Mouse (Mus musculus): Measurements from ENCODE around the gene Ptpa. TPM values are rescaled to one million over a fixed set of nuclear protein-coding genes. Genes with fewer than 3 reads are reported as not detected.

Gene Ptpa
- polyA plus RNA-seq, 1 experiment, result 152 TPM

DNA sequence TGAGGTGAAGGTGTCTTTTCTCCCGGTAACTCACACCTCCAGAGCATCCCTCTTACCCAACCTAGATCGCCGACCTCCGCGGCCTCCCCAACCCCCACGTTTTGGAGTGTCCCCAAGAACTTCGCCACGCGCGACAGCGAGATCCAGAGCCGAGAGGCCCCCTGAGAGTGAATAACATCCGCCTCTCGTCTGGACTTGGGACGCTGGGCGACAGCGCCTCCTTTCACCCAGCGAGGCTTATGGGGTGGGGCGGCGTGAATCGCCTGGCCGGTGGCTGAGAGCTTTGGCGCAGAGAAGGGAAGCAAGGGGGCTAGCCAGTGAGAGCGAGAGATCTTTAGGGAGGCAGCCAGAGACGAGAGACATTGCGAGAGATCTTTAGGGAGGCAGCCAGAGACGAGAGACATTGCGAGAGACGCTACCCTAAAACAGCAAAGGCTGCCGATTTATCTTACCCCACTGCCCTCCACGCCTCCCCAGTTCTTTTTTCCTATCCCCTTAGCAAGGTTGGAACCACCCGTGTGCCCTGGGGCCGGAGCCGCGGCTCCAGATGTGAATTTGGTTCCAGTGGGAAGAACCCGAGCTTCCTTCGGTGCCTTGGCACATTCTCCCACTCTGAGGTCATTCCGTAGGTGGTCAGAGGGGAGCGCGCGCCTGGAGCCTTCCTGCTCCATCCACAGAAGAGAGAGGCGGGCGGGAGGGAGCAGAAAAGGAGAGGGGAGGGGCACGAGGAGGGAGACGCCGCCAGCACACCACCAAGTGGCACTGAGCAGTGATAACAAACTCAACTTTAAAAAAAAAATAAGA is 54.5 kb downstream of the Ptpa start:
- no peak for TF ChIP-seq POLR2A (IDR thresholded peaks at IDR 0.05; ENCODE audit: borderline replicate concordance, extremely low read depth, insufficient read depth, insufficient read length, poor library complexity, severe bottlenecking)
- peak; percentile 15; the same call in 1 of the 2 replicates for TF ChIP-seq CTCF (IDR thresholded peaks at IDR 0.05; ENCODE audit: borderline replicate concordance, extremely low read depth, insufficient read depth, insufficient read length)
- DNase-seq (ENCODE audit: low read depth), result peak; percentile 88

DNA sequence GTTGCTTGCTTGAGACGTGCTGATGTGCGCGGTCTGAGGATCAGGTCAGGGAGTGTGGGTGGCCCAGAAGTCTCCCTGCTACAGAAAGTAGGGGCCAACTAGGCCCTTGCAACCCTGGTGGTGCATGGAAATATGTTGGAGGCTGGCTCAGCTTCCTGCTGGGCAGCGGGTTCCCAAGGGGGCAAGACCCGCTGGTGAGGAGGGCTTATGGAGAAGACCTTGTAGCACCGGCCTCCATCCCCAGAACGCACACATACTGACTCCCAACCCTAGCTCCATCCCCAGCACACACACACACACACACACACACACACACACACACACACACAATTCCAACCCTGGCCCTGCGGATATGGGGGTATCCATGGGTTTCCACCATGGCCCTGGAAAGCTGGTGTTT is 55.2 kb downstream of the Ptpa start:
- DNase-seq (ENCODE audit: low read depth), result peak; percentile 54
- no peak for TF ChIP-seq CTCF (IDR thresholded peaks at IDR 0.05; ENCODE audit: borderline replicate concordance, extremely low read depth, insufficient read depth, insufficient read length)
- no peak for TF ChIP-seq POLR2A (IDR thresholded peaks at IDR 0.05; ENCODE audit: borderline replicate concordance, extremely low read depth, insufficient read depth, insufficient read length, poor library complexity, severe bottlenecking)

DNA sequence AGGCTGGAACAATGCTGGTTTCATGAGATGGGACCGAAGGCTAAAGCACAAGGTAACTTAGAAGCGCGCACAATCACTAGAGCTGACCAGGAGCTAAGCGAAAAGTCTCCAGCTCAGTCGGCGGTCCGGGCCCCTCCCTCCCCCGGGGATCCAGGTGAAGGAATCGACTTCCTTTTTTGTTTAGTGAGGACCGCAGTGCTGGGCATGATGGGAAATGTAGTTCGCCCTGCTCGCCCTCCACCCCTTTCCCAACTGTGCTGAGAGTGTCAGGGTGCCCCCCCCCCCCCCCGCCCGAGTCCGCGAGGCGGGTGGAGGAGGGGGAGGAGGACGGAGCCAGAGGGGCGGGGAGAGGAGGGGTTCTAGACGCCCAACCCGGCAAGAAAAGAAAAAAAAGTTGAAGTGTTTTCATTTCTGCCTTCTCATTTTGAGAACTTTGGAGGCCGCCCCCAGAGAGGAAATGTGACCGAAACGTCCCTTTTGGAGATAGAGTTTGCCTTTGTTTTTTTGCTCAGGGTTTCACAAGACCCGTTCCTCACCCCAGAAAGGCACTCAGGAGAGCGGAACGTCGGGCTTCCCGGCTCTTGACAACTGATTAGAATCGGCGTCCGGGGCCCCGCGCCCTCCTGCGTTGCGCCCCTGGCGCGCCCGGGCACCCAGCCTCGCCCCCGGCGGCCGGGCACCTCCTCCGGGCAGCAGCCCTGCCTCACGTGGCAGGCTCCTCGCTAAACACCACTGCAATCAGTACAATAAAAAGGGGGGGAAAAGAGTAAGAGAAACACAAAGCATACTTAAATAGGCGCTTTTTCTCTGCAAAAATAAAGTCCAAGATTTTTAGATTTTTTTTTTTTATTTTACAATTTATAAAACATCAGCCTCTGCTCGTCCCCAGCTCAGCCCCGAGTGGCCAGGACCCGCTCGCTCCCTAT is 56.2 kb downstream of the Ptpa start:
- DNase-seq (ENCODE audit: low read depth), result peak; percentile 95
- TF ChIP-seq POLR2A (IDR thresholded peaks at IDR 0.05; ENCODE audit: borderline replicate concordance, extremely low read depth, insufficient read depth, insufficient read length, poor library complexity, severe bottlenecking) (no peak), CTCF (IDR thresholded peaks at IDR 0.05; ENCODE audit: borderline replicate concordance, extremely low read depth, insufficient read depth, insufficient read length) (no peak)

DNA sequence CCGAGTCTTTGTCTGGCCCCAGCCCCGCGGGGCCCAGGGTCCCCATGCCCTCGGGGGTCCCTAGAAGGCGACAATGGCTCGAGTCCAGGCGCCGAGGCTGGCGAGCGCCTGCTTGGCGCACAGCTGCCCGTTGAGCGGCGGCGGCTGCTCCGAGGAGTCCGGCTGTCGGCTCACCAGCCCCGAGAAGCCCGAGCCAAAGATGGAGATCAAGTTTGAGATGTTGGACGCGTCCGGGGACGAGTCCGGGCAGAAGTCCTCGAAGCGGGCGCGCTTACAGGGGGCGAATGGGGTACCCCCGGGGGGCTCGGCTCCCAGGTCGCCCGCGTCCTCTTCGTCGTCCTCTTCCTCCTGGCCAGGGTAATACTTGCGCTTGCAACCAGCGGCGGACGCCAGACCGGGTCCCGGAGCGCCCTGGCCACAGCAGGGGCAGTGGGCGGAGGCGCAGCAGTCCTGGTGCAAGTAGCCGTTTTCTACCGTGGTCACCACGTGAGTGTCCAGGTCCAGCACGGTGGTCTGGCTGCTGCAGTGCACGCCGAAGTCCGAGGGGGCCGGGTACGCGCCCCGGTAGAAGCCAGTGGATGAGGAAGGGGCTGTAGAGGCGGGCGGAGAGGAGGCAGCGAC is 57.0 kb downstream of the Ptpa start:
- TF ChIP-seq CTCF (IDR thresholded peaks at IDR 0.05; ENCODE audit: borderline replicate concordance, extremely low read depth, insufficient read depth, insufficient read length) (no peak), POLR2A (IDR thresholded peaks at IDR 0.05; ENCODE audit: borderline replicate concordance, extremely low read depth, insufficient read depth, insufficient read length, poor library complexity, severe bottlenecking) (no peak)
- peak; percentile 55 for DNase-seq (ENCODE audit: low read depth)

DNA sequence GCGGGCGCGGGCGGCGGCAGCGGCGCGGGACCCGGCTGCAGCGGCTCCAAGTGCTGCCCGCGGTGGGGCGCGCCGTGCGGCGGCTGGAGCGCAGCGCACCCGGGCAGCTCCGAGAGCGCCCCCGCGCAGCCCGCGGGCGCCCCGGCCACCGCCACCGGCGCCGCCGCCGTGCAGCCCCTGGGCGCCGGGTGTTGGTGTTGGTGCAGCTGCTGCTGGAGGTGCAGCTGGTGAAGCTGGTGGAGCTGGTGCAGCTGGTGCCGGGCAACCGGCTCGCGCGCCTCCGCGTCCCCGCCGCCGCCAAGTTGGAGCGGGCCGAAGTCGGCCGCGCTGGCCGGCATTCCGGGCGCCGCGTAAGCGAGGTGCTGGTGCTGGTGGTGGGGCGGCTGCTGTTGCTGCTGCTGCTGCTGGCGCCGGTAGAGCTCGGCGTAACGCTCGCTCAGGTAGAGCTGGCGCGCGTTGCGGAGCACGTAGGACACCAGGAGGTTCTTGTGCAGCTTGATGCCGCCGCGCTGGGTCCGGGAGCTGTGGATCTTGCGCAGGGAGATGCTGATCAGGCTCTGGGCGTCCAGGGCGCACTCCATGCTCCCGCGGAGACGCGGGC is 57.7 kb downstream of the Ptpa start:
- no peak for DNase-seq (ENCODE audit: low read depth)
- TF ChIP-seq CTCF (IDR thresholded peaks at IDR 0.05; ENCODE audit: borderline replicate concordance, extremely low read depth, insufficient read depth, insufficient read length) (no peak), POLR2A (IDR thresholded peaks at IDR 0.05; ENCODE audit: borderline replicate concordance, extremely low read depth, insufficient read depth, insufficient read length, poor library complexity, severe bottlenecking) (no peak)

DNA sequence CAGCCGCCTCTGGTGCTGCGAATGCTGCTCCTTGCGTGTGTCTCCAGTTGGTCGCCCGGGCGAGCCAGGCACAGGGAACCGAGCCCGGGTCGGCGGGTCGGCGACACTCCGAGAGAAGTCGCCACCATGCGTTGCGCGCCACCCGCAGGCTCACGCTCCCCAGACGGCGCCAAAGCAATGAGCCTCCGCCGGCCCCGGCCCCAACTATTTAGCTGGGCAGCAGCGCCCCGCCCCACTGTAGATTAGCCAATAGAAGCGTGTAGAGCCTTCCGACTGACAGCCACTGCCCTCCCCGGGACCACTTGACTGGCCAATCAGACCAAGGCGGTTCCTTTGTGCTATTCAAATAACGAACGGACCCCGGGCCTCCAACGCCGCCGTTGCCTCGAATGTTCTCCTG is 58.2 kb downstream of the Ptpa start, which contains the start of gene Ier5l:
Gene Ier5l (minus strand): TSS at position 181 of the 400 bp plus-strand sequence.
- peak; percentile 99 for DNase-seq (ENCODE audit: low read depth)
- TF ChIP-seq POLR2A (IDR thresholded peaks at IDR 0.05; ENCODE audit: borderline replicate concordance, extremely low read depth, insufficient read depth, insufficient read length, poor library complexity, severe bottlenecking), result peak; percentile 98
- no peak for TF ChIP-seq CTCF (IDR thresholded peaks at IDR 0.05; ENCODE audit: borderline replicate concordance, extremely low read depth, insufficient read depth, insufficient read length)

DNA sequence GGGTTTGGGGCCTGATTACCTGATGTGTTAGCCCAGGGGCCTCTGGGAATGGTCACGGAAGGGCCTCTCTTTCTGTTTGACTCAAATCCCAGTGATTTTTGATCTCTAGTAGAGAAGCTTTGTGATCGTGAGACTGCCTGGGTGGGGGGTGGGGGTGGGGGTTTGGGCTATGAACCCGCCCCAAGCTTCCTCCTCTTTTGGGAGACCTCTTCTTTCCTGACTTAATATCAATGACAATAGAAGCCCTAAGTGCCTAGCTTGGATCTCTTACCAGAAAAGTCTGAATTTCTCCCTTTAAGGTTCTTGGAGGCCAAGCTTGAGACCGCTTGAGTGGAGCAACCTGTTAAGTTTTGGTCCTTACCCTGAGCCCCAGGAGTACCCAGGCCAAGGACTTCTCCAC is 58.9 kb downstream of the Ptpa start:
- TF ChIP-seq CTCF (IDR thresholded peaks at IDR 0.05; ENCODE audit: borderline replicate concordance, extremely low read depth, insufficient read depth, insufficient read length) (no peak), POLR2A (IDR thresholded peaks at IDR 0.05; ENCODE audit: borderline replicate concordance, extremely low read depth, insufficient read depth, insufficient read length, poor library complexity, severe bottlenecking) (no peak)

DNA sequence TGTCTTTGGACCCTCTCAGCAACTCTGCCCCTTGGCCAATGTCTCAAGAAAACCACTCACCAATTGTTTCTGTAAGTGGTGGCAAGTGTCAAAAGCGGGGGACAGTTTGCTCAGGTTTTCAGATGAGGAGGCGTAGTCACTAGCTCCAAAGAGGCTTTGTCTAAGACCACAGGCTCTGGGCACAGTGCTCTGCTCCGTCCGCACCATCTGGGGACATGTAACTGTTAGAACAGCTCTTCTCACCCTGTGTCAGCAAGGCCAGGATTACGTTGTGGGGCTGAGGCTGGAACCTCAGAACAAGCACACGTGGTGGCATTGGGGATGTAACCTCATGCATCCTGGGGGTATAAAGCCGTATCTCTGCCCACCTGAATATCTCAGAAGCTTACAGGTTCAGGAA is 59.6 kb downstream of the Ptpa start:
- TF ChIP-seq CTCF (IDR thresholded peaks at IDR 0.05; ENCODE audit: borderline replicate concordance, extremely low read depth, insufficient read depth, insufficient read length) (no peak), POLR2A (IDR thresholded peaks at IDR 0.05; ENCODE audit: borderline replicate concordance, extremely low read depth, insufficient read depth, insufficient read length, poor library complexity, severe bottlenecking) (no peak)
- DNase-seq (ENCODE audit: low read depth), result no peak

More for the DNA sequence above, 58.9 kb downstream of the Ptpa start:
- DNase-seq (ENCODE audit: low read depth), result no peak

DNA sequence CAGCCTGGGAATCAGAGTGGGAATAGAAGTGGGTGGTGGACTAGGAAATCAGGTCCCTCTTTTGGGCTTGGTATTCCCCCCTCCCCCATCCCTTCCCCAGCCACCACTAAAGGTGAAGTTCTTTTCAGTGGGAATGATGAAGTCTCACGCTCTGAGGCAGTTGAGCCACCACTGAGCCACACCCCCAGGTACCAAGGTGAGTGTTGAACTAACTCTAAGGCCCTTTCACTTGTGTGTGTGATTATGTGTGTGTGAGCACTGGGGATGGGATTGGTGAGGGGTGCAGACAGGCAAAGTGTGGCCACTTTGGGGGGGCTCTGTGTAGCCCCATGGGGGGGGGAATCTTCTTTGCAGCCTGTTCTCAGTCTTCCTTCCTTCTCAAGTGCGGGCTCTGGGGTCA is 60.4 kb downstream of the Ptpa start:
- TF ChIP-seq CTCF (IDR thresholded peaks at IDR 0.05; ENCODE audit: borderline replicate concordance, extremely low read depth, insufficient read depth, insufficient read length), result no peak
- no peak for TF ChIP-seq POLR2A (IDR thresholded peaks at IDR 0.05; ENCODE audit: borderline replicate concordance, extremely low read depth, insufficient read depth, insufficient read length, poor library complexity, severe bottlenecking)
- no peak for DNase-seq (ENCODE audit: low read depth)

DNA sequence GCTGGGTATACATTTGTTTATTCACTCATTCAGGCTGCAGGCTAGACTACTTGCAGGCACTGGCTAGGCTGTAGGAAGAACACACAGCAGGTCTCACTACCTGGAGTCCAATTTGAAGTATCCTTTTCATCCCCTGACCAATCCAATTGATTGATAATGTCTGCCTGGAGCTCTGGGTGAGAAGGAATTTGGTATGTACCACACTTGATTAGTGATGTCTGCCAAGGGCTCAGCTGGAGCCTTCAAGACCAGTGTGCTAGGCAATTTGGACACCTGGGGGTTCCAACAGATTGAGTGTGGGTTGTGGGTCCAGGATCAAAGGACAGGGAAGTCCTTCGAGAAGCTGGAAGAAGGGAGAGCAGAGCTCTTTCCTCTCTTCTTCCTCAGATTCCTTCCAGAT is 62.7 kb downstream of the Ptpa start:
- DNase-seq (ENCODE audit: low read depth), result no peak
- TF ChIP-seq POLR2A (IDR thresholded peaks at IDR 0.05; ENCODE audit: borderline replicate concordance, extremely low read depth, insufficient read depth, insufficient read length, poor library complexity, severe bottlenecking) (no peak), CTCF (IDR thresholded peaks at IDR 0.05; ENCODE audit: borderline replicate concordance, extremely low read depth, insufficient read depth, insufficient read length) (no peak)
